Mouse (Mus musculus) heart, adult 2 months (tissue): ENCODE results near the gene Cacna1c. TPM values are rescaled to one million over a fixed set of nuclear protein-coding genes. Genes with fewer than 3 reads are reported as not detected.
A peak's percentile ranks its signal among the peaks of the same experiment; 100 is the strongest.

Source experiments
- DNase-seq, 2 experiments: peaks; one replicate each; pipeline ENCODE4 v3.0.0; 2021
- H3K27ac ChIP-seq: fragments of 200-600 bp; 2 replicates; pipeline ENCODE4 v1.8.1; 2022
- H3K27me3 ChIP-seq: fragments of 200-500 bp; 2 replicates; pipeline ENCODE4 v1.6.1; 2012; ENCODE audit warnings: mild to moderate bottlenecking, low read length, inconsistent platforms, mixed read lengths; ENCODE audit not compliant: control insufficient read depth, insufficient read depth
- H3K36me3 ChIP-seq: fragments of 200-500 bp; 2 replicates; pipeline ENCODE4 v1.6.1; 2012; ENCODE audit warnings: low read length, inconsistent platforms; ENCODE audit not compliant: control insufficient read depth, insufficient read depth
- H3K4me1 ChIP-seq: fragments of 200-500 bp; 2 replicates; pipeline ENCODE4 v1.6.1; 2011; ENCODE audit warnings: low read length; ENCODE audit not compliant: control insufficient read depth, insufficient read depth
- H3K4me3 ChIP-seq: fragments of 200-600 bp; 2 replicates; pipeline ENCODE4 v1.8.1; 2022
- H3K79me2 ChIP-seq: fragments of 200-500 bp; replicated peaks from 2 replicates; pipeline ENCODE4 v1.6.1; 2012; ENCODE audit warnings: mild to moderate bottlenecking, inconsistent platforms, low read length, moderate library complexity, mixed read lengths; ENCODE audit not compliant: control insufficient read depth, insufficient read depth
- H3K9ac ChIP-seq: fragments of 200-500 bp; 2 replicates; pipeline ENCODE4 v1.6.1; 2012; ENCODE audit warnings: low read depth, mild to moderate bottlenecking, control low read depth, inconsistent platforms, low read length, mixed read lengths
- CTCF ChIP-seq: fragments of 200-600 bp; IDR thresholded peaks from 2 replicates; pipeline ENCODE4 v1.8.1; 2022; ENCODE audit warnings: antibody characterized with exemption, mild to moderate bottlenecking, moderate library complexity
- EP300 ChIP-seq: fragments of 200-500 bp; IDR thresholded peaks from 2 replicates; pipeline ENCODE4 v1.6.1; 2011; ENCODE audit warnings: low read depth, low read length, control low read depth; ENCODE audit not compliant: insufficient read depth
- POLR2A ChIP-seq: fragments of 200-500 bp; IDR thresholded peaks from 2 replicates; pipeline ENCODE4 v1.6.1; 2011; ENCODE audit warnings: mild to moderate bottlenecking, low read depth, low read length, control low read depth; ENCODE audit not compliant: insufficient read depth
- whole genome bisulfite sequencing: fragments of 180-500 bp; shearing (Covaris S2); methylation state at CpG from one replicate; pipeline ENCODE4 v1.1.7; 2018; 5-methylcytosine and 5-hydroxymethylcytosine counted together
- intact Hi-C: fragments of 180-260 bp; cut with DNase I; formaldehyde crosslinking; loops from one replicate; pipeline ENCODE4 v1.15.1; 2025
- polyA plus RNA-seq: library from polyadenylated mRNA; depleted of rRNA; stranded (reverse); fragments of >200 nt; gene quantifications from 2 replicates; pipeline ENCODE4 v1.2.3, GENCODE M21; 2012
- total RNA-seq, 2 experiments: library from RNA; stranded (reverse); gene quantifications; 2 replicates each; pipeline ENCODE4 v1.2.3; 2021

The Cacna1c gene
- total and polyA plus RNA-seq, 3 experiments: 56.8 to 228 (median 194) TPM

DNA sequence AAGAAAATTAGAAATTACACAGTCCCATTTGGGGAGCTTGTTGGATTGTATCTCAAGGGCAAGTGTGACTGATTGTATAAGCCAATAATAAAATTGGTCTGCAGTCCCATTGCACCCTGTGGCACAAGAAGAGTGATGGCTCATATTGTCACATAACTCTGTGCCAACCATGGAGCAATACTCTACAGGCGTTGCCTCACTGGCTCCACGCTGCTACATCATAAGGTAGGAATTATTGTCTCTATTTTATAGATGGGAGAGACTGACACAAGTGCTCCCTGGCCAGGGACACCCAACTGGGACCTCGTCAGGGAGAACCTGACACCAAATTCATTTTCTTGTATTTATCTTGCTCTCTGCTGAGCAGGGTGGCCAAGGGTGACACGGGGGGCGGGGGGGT is 85.8 kb downstream of the Cacna1c start:
- H3K27ac ChIP-seq: no peak overlapping the region
- no peaks in the 10 kb centered on the region for H3K27me3 ChIP-seq
- peaks cover under 1% of the 10 kb centered on the region; the same call in 1 of the 2 replicates for H3K4me1 ChIP-seq
- TF ChIP-seq CTCF: no peak
- TF ChIP-seq EP300: no peak
- 0 out of 2 replicates have a peak, but pooled peaks cover 4% of the 10 kb centered on the region for H3K36me3 ChIP-seq
- intact Hi-C loops: loop anchor here (5.0 kb wide), 1 partner anchor 237 kb away; no protein-coding TSS in a partner anchor
- DNase-seq: no peak
- WGBS: 70% methylated on average over 5 of the region's 5 CpGs
- H3K4me3 ChIP-seq: no peak overlapping the region
- H3K9ac ChIP-seq: no peak overlapping the region
- H3K79me2 ChIP-seq: no peaks in the 10 kb centered on the region; the same call in 1 of the 2 replicates

DNA sequence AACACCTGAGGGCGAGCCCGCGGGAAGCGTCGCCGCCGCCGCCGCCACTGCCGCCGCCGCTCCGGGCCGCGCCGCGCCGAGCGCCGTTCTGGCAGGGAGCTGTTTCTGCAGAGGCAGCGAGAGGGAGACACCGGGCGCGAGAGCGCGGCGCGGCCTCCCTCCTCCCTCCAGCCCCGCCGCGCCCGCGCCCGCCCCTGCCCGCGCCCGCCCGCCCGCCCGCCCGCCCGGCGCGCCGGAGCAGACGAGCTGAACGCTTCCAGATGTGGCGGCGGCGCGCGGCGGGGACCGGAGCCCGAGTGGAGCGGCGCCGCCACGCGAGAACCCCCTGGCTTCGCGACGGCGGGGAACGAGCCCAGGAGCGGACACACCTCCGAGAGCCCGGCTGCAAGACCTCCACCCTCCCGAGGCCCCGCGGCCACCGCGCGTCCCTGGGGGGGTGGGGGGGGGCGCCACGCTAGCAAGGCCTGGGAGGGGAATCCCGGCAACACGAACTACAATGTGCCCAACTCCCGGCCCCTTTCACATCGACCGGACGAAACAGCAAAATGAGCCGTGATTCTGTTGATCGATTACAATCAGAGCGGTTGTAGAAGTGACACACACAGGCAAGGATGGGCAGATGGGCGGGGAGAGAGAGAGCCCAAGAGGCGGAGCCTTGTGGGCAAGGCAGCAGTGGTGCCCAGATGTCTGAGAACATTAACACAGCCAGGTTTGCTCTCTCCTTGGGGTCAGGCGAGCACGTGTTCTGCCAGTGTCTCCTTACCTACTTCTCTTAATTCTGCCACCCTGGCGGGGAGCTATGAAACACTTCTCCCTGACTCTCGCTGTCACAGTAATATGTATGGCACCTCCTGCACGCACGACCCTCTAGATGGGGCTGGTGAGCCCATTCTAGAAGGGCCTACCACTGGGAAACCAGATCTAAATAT is 87.5 kb downstream of the Cacna1c start:
- Histone ChIP-seq H3K27me3 (no peaks in the 10 kb centered on the region), H3K27ac (peak overlapping the region; percentile 68), H3K79me2 (no peaks in the 10 kb centered on the region), H3K36me3 (0 out of 2 replicates have a peak, but pooled peaks cover 2% of the 10 kb centered on the region), H3K9ac (peak overlapping the region; percentile 75), H3K4me3 (peak overlapping the region; percentile 59), H3K4me1 (no peaks in the 10 kb centered on the region)
- TF ChIP-seq POLR2A: no peak
- peak; percentile 75 for TF ChIP-seq CTCF
- WGBS: under 1% methylated on average over 89 of the region's 93 CpGs
- intact Hi-C loops: loop anchor here (10.0 kb wide), 1 partner anchor 264 kb away; no protein-coding TSS in a partner anchor
- peak; percentile 63 to 64 for DNase-seq

- intact Hi-C loops: loop anchor here (2.0 to 10.0 kb wide), 2 partner anchors 263 to 461 kb away; no protein-coding TSS in a partner anchor
- Histone ChIP-seq H3K9ac (peak overlapping the region; percentile 75), H3K27ac (peak overlapping the region; percentile 68), H3K36me3 (no peaks in the 10 kb centered on the region), H3K79me2 (no peaks in the 10 kb centered on the region), H3K27me3 (no peaks in the 10 kb centered on the region), H3K4me1 (no peaks in the 10 kb centered on the region), H3K4me3 (peak overlapping the region; percentile 36)
- TF ChIP-seq POLR2A: no peak
- TF ChIP-seq EP300: no peak
- 0 out of 2 replicates have a peak, but pooled peaks have one; percentile 12 for TF ChIP-seq CTCF
- 4% methylated on average over 54 of the region's 58 CpGs for WGBS
- DNase-seq: peak in 1 of 2 experiments; percentile 55
Measured at GRCm38 (mm10) chr6:119107856-119108465, 88.3 kb downstream of the Cacna1c start.

GRCm38 (mm10) chr6:119107140-119107855 is 88.9 kb downstream of the Cacna1c start:
- intact Hi-C loops: loop anchor here (2.0 to 10.0 kb wide), 2 partner anchors 262 to 460 kb away; no protein-coding TSS in a partner anchor
- H3K27me3 ChIP-seq: no peaks in the 10 kb centered on the region
- H3K4me1 ChIP-seq: no peaks in the 10 kb centered on the region
- H3K36me3 ChIP-seq: no peaks in the 10 kb centered on the region
- peak overlapping the region; percentile 57 for H3K27ac ChIP-seq
- H3K9ac ChIP-seq: peak overlapping the region; percentile 75
- WGBS: 10% methylated on average over 67 of the region's 69 CpGs
- DNase-seq: peak; percentile 63 to 72
- no peak for TF ChIP-seq POLR2A
- TF ChIP-seq CTCF: no peak
- TF ChIP-seq EP300: no peak
- H3K4me3 ChIP-seq: peak overlapping the region; percentile 36
- H3K79me2 ChIP-seq: no peaks in the 10 kb centered on the region

DNA sequence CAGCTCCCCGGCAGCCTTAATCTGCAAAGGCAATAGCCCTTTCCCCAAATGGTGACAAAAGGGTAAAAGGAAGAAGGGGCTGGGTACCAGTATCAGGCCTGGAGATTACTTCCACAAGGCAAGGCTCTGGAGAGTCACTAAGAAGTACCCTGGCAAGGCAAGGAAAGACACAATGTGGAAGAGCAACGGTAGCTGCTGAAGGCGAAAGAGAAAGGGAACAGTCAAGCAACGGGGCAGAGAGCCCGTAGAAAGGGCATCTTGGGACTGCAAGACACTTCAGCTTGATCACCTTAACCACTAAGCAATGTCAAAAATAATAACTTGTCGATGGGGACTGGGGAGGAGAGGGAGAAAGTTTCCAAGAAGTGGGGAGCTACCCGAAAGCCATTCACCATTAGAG is 89.5 kb downstream of the Cacna1c start:
- 34% methylated on average over 7 of the region's 7 CpGs for WGBS
- H3K9ac ChIP-seq: no peak overlapping the region
- no peaks in the 10 kb centered on the region for H3K27me3 ChIP-seq
- no peaks in the 10 kb centered on the region for H3K79me2 ChIP-seq
- DNase-seq: no peak
- peak overlapping the region; percentile 57; the same call in 1 of the 2 replicates for H3K27ac ChIP-seq
- TF ChIP-seq POLR2A (no peak), EP300 (no peak), CTCF (no peak)
- no peak overlapping the region; the same call in 1 of the 2 replicates for H3K4me3 ChIP-seq
- no peaks in the 10 kb centered on the region for H3K4me1 ChIP-seq
- intact Hi-C loops: loop anchor here (2.0 to 10.0 kb wide), 2 partner anchors 262 to 460 kb away; no protein-coding TSS in a partner anchor
- no peaks in the 10 kb centered on the region for H3K36me3 ChIP-seq
